22 mouse cellular contexts compared by ENCODE assay signal in the genomic region with DNA sequence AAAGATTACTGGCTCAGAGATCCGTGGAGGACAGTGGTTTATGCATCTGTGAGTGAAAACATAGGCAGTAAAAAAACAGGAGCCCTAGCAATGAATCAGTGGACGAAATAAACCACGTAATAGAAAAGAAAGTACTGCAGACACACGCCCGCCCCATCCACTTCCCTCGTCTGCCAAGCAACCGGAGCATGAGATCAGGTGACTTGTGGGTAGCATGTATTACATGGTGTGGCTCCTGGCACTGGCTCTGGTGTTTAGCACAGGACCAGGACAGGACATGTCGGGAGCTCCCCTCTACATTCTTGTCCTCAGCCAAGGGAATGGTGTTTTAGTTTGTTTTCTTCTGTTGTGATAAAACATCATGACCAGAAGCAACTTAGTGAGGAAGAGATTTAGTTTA. TPM values are rescaled to one million over a fixed set of nuclear protein-coding genes. Genes with fewer than 3 reads are reported as not detected.
A peak's percentile ranks its signal among the peaks of the same experiment; 100 is the strongest.
DNase-seq lines count a peak whose midpoint lies in the region; ATAC-seq and TF ChIP-seq lines count a peak whose summit lies in the region.
"Had no signal": no experiment of that assay in that cellular context is flagged by ENCODE, and none has a peak within 500 bp of the region (broad histone marks: within the 10 kb centered on the region; RNA-seq: fewer than 3 reads in every experiment).

No protein-coding gene starts in this region.

- H3K27me3 ChIP-seq in midbrain, embryonic 15.5 days (replicated peaks) = no peaks in the 10 kb centered on the region
- H3K27me3 ChIP-seq: embryonic facial prominence, embryonic 12.5 days; heart, embryonic 12.5 days; limb, embryonic 15.5 days had no signal

- TF ChIP-seq POLR2A in lung, adult 2 months (IDR thresholded peaks at IDR 0.05; ENCODE audit: borderline replicate concordance, extremely low read depth, low read depth, low read length) = no peak

- 62% methylated on average over 8 of the region's 8 CpGs for WGBS in midbrain, embryonic 15.5 days
- 64% methylated on average over 8 of the region's 8 CpGs for WGBS in lung, adult 2 months

- H3K4me2 ChIP-seq in midbrain, embryonic 15.5 days = no peak overlapping the region
- H3K4me2 ChIP-seq: embryonic facial prominence, embryonic 12.5 days; heart, embryonic 12.5 days; limb, embryonic 15.5 days had no signal

- intact Hi-C loops in gastrocnemius, postnatal 36 days (cut with DNase I) = no loop called here

- ATAC-seq in midbrain, embryonic 15.5 days (replicated peaks) = no peak

- TF ChIP-seq CTCF in lung, adult 2 months (IDR thresholded peaks at IDR 0.05; ENCODE audit: insufficient read depth, low read length) = no peak

- peak; percentile 43 for DNase-seq in gastrocnemius, adult 18-20 months (ENCODE audit: low spot score)
- no peak for DNase-seq in gastrocnemius, postnatal 36 days
- DNase-seq in kidney, adult 9 months = peak; percentile 13
- DNase-seq in kidney, postnatal 4 days = no peak
- DNase-seq in B cell, adult 2 months = peak; percentile 3 to 11
- DNase-seq in lung, adult 2 months = no peak
- no peak for DNase-seq in frontal cortex, adult 2 months (ENCODE audit: extremely low spot score in 1 of 2, low spot score in 1 of 2)
- DNase-seq: cerebellum, adult 11 months; cerebellum, postnatal 25 days; heart, postnatal 4 days; lung, adult 18-20 months; lung, postnatal 4 days; right cerebral cortex, postnatal 25 days; thymus, postnatal 4 days had no signal

- H3K4me1 ChIP-seq in midbrain, embryonic 15.5 days = peaks cover 19% of the 10 kb centered on the region; the same call in 1 of the 2 replicates
- H3K4me1 ChIP-seq in lung, adult 2 months (ENCODE audit: control insufficient read depth, insufficient read depth, low read length) = no peaks in the 10 kb centered on the region
- H3K4me1 ChIP-seq: embryonic facial prominence, embryonic 12.5 days; heart, embryonic 12.5 days; limb, embryonic 15.5 days had no signal

- peak overlapping the region; percentile 50; the same call in 1 of the 2 replicates for H3K27ac ChIP-seq in midbrain, embryonic 15.5 days
- H3K27ac ChIP-seq: embryonic facial prominence, embryonic 12.5 days; limb, embryonic 15.5 days had no signal

- no peak overlapping the region for H3K4me3 ChIP-seq in midbrain, embryonic 15.5 days
- H3K4me3 ChIP-seq in lung, adult 2 months (replicated peaks; ENCODE audit: extremely low read depth, low read depth, low read length) = no peak overlapping the region
- H3K4me3 ChIP-seq: embryonic facial prominence, embryonic 12.5 days; heart, embryonic 12.5 days; limb, embryonic 15.5 days had no signal

- H3K9ac ChIP-seq in midbrain, embryonic 15.5 days = no peak overlapping the region
- H3K9ac ChIP-seq: embryonic facial prominence, embryonic 12.5 days; heart, embryonic 12.5 days; limb, embryonic 15.5 days had no signal

- H3K36me3 ChIP-seq in midbrain, embryonic 15.5 days (replicated peaks) = no peaks in the 10 kb centered on the region
- H3K36me3 ChIP-seq: embryonic facial prominence, embryonic 12.5 days; heart, embryonic 12.5 days; limb, embryonic 15.5 days had no signal

- H3K9me3 ChIP-seq in midbrain, embryonic 15.5 days = no peaks in the 10 kb centered on the region
- H3K9me3 ChIP-seq: embryonic facial prominence, embryonic 12.5 days; heart, embryonic 12.5 days; limb, embryonic 15.5 days had no signal

RNA-seq across cellular contexts. Expression of a gene that starts 26.4 kb away (rescaled TPM):
- total RNA-seq in gastrocnemius, adult 18-20 months (2021) = not detected
- total RNA-seq in gastrocnemius, postnatal 36 days (2021) = not detected
- not detected in 2 replicates for polyA plus RNA-seq in midbrain, embryonic 15.5 days (2015; fragmentation: Nextera tagmentation; extraction: Ambion mirVana)
- polyA plus RNA-seq in lung, adult 2 months (2012; rRNA removed) = not detected in 2 replicates
- polyA plus RNA-seq in frontal cortex, adult 2 months (2012; rRNA removed) = not detected in 2 replicates
- total RNA-seq: adrenal gland, adult 18-20 months; ES-E14; heart, postnatal 4 days; layer of hippocampus, postnatal 10 days; left cerebral cortex, postnatal 14 days had no signal
- polyA plus RNA-seq: embryonic facial prominence, embryonic 12.5 days; heart, embryonic 12.5 days; limb, embryonic 15.5 days had no signal

Comparison
In these comparisons a context has a peak if more than half of its experiments do, and no peak if none do; other contexts are left out.
1. DNase-seq: peak in gastrocnemius, adult 18-20 months (single experiment), kidney, adult 9 months (single experiment) and B cell, adult 2 months (2 of 2); none in gastrocnemius, postnatal 36 days (0 of 2), kidney, postnatal 4 days (0 of 2), lung, adult 2 months (single experiment) and frontal cortex, adult 2 months (0 of 2).